Mouse (Mus musculus): ENCODE measurements around the gene Pou6f1.
"Not testable (repeated sequence)": the region's sequence is repeated elsewhere in the genome, so short reads cannot be mapped to it uniquely, and the experiment has no call there.

Gene Pou6f1

GRCm38 (mm10) chr15:100619200-100619599 lies 19.4 kb upstream of the Pou6f1 start:
- DNase-seq (ENCODE audit: inconsistent ontology term), result no peak

- DNase-seq (ENCODE audit: inconsistent ontology term), result no peak
Measured at GRCm38 (mm10) chr15:100616221-100616620, 16.4 kb upstream of the Pou6f1 start.

DNA sequence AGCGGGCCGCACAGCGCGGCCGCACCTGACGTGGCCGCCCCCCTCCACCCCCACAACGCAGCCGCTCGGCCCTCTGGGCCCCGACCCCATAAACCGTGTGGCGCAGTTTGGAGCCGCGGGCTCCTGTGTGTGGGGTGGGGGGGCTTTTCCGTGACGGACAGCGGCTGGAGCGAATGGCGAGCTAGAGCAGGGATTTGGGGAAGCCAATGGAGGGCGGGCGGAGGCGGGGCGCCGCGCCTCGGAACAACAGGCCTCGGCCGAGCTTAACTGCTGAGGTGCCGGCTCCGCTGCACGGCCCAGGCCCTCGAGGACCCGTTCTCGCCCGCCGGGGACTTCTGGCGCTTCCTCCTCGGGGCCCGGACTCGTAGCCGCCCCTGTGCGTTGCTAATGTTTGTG lies 16.0 kb upstream of the Pou6f1 start:
- peak; percentile 95 for DNase-seq (ENCODE audit: inconsistent ontology term)

- DNase-seq (ENCODE audit: inconsistent ontology term), result peak; percentile 100
Measured at GRCm38 (mm10) chr15:100614996-100615824, 15.4 kb upstream of the Pou6f1 start, which contains the start of gene Dazap2. Gene Dazap2, plus strand, starts transcription at chr15:100615349.

GRCm38 (mm10) chr15:100614218-100614995 lies 14.6 kb upstream of the Pou6f1 start:
- DNase-seq (ENCODE audit: inconsistent ontology term), result no peak

DNA sequence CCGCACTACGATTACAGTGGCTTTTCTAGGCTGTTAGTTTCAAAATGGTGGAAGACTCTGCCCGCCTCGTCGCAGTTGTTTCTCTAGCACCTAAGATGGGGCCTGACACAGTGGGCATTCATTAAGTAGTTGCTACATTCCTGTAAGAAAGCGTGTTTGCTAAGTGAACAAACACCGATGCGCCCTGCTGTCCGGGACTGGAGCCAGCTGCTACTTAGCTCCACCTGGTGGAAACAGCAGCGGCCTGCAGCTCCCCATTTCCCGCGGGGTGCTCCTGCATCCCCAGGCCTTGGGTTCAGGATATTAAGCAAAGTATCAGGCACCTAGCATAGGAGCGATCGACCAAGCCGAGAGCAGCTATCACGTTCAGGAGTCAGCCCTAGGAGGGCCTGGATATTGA lies 13.8 kb upstream of the Pou6f1 start:
- peak; percentile 80 for DNase-seq (ENCODE audit: inconsistent ontology term)

DNA sequence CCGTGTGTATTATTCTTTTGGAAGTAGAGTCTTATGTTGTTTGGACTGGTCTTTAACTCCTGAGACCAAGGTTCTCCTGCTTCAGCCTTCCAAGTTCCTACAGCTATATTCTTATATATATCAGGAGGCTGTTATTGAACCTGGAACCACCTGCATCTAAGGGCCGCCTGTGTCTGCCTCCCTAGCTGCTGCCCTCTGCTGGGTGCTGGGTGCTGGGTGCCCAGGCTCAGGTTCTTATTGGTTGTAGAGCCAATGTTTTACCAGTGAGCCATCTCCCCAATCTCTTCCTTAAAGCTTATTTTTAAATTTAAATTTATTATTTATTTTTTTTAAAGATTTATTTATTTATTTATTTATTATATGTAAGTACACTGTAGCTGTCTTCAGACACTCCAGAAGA lies 12.6 kb upstream of the Pou6f1 start:
- no peak for DNase-seq (ENCODE audit: inconsistent ontology term)

GRCm38 (mm10) chr15:100611951-100612350 lies 12.2 kb upstream of the Pou6f1 start:
- DNase-seq (ENCODE audit: inconsistent ontology term), result no peak

DNA sequence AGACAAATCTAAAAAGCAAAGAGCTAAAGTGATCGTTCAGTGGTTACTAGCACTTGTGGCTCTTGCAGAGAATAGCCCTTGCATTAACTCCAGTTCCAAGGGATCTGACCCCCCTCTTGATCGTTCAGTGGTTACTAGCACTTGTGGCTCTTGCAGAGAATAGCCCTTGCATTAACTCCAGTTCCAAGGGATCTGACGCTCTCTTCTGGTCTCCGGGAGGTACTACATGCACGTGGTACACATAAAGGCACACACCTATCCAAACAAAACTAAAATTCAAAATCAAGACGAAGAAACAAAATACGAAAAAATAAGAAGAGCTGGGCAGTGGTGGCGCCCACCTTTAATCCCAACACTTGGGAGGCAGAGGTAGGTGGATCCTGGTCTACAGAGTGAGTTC lies 6.9 kb upstream of the Pou6f1 start:
- DNase-seq (ENCODE audit: inconsistent ontology term), result not testable (repeated sequence)

- DNase-seq (ENCODE audit: inconsistent ontology term), result no peak
Measured at GRCm38 (mm10) chr15:100601669-100602068, 1.9 kb upstream of the Pou6f1 start.

- no peak for DNase-seq (ENCODE audit: inconsistent ontology term)
Measured at GRCm38 (mm10) chr15:100600696-100601272, 1.0 kb upstream of the Pou6f1 start.

DNA sequence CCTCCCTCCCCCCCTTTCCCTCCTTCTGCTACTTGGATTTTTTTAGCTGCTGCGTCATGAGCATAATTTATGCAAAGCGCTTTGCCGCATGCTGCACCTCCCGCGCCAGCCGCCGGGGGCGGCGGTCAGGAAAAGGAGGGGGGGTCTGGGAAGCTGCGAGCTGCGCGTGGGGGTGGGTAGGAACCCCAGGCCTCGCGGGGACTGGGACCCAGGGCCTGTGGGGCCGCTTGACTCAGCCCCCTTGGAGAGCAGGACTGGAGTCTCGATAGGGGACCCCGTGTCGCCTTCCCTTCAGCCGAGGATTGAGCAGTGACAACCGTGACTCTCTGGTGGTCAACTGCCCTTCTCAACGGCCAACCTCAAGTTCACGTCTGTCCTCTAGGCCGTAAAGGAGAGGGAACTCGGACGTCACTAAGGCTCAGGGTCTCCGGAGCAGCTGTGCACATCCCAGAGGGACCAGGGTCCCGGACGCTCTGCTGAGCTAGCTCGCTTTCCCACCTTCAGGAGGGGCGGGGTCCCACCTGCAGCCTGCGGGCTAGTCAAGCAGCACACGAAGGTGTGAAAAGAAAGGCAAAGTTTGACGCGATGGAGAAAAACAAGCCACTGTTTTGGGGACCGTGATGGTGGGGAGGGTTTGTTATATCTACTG lies 387 bp upstream of the Pou6f1 start:
- DNase-seq (ENCODE audit: inconsistent ontology term), result peak; percentile 87

DNA sequence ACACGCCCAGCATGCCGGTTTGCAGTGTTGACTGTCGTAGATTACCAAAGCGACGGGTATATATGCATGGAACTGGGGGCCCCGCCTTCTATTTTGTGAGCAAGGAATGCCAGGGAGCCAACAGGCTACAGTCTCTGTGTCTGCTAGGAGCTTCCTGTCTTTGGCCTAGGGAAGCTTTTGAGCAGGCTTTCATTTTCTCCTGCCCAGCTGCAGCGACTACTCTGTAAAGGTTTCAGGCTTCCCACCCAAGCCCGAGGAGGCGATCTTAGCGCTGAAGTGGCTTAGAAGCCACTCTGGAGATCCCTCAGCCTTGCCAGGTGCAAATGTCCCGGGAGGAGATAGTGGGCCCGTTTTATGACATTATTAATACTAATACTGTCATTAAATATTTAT lies 905 bp downstream of the Pou6f1 start:
- peak; percentile 52 for DNase-seq (ENCODE audit: inconsistent ontology term)

DNA sequence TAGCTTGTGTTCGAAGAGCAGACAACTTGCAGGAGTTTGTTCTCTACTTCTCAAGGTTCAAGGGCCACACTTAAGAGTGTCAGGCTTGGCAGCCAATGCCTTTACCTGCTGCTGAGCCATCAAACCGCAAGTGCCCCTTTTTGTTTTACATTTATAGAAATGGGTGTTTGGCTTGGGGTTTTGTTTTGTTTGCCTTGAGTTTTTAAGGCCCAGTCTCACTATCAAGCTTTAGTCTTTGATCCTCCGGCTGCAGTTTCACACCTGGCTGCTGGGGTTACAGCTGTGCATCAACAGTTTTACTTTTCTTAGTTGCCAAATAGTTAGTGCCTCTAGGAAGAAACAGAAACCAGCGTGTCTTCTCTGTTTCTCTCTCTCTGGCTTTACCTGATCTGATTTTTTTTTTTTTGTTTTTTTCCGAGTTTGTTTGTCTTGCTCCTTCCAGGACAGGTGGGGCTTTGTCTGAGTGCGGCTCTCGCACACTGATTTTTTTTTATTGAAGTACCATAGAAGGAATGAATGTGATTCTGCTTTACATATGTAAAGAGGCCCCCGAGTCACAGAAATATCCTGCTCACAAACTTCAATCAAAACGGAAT lies 1.4 kb downstream of the Pou6f1 start:
- no peak for DNase-seq (ENCODE audit: inconsistent ontology term)

DNA sequence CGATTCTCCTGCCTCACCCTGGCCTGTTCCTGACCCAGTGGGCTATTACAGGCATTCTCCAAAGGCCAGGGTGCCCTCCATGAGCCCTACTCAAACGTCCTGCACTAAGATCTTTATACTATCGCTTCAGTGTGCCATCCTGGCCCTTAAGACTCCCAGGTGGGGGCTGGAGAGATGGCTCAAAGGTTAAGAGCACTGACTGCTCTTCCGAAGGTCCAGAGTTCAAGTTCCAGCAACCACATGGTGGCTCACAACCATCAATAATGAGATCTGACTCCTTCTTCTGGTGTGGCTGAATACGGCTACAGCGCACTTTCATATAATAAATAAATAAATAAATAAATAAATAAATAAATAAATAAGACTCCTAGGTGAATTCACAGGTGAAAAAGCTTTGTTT lies 7.0 kb downstream of the Pou6f1 start:
- DNase-seq (ENCODE audit: inconsistent ontology term), result no peak

- no peak for DNase-seq (ENCODE audit: inconsistent ontology term)
Measured at GRCm38 (mm10) chr15:100590436-100590835, 9.3 kb downstream of the Pou6f1 start.

DNA sequence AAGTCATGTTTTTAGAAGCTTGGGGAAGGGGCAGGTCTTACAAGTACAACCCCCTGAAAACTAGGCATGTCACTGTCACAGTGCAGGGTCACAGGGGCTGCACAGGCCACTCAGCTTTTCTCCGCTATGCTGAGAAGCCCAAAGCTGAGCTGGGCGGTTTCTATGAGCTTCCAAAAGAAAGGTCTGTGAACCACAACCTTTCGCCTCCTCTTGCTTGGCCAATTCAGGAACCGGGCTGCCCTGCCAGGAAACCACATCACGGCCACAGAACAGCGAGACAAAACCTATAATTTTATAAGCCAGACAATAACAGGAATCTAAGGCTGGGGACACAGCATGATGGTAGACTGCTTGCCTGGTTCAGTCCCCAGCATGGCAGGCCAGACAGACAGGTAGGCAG lies 11.5 kb downstream of the Pou6f1 start:
- DNase-seq (ENCODE audit: inconsistent ontology term), result no peak

GRCm38 (mm10) chr15:100587166-100587565 lies 12.6 kb downstream of the Pou6f1 start:
- DNase-seq (ENCODE audit: inconsistent ontology term), result no peak

- no peak for DNase-seq (ENCODE audit: inconsistent ontology term)
Measured at GRCm38 (mm10) chr15:100585931-100586330, 13.9 kb downstream of the Pou6f1 start.

GRCm38 (mm10) chr15:100580108-100580507 lies 19.7 kb downstream of the Pou6f1 start:
- no peak for DNase-seq (ENCODE audit: inconsistent ontology term)

DNA sequence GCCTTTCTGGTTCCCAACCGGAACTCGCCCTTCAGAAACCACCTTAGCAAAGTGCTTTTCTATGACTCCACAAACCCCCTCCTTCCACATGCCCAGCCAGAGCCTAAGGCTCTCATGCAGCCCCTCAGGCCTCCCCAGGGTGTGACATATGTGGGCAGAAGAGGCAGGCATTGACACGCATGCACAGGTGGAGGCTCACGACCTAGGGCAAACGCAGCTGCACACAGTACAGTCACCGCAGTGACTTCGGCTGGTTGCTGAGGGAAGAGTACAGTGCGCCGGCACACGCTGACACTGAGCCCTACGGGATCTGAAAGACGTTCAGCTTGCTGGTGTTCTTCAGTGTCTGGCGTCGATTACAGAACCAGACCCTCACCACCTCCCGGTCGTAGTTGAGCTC lies 21.8 kb downstream of the Pou6f1 start:
- no peak for DNase-seq (ENCODE audit: inconsistent ontology term)

- DNase-seq (ENCODE audit: inconsistent ontology term), result no peak
Measured at GRCm38 (mm10) chr15:100576810-100577209, 23.0 kb downstream of the Pou6f1 start.
